Mouse (Mus musculus) ES-Bruce4 (cell line): ENCODE data around the gene Pcsk5.

Experiments
- CTCF ChIP-seq: IDR thresholded peaks from one replicate; pipeline ENCODE4 v1.8.1; 2011; ENCODE audit warnings: low read depth, low read length
- EP300 ChIP-seq: IDR thresholded peaks from 2 replicates; pipeline ENCODE4 v1.6.1; 2011; ENCODE audit warnings: low read depth, low read length; ENCODE audit not compliant: insufficient read depth
- POLR2A ChIP-seq: IDR thresholded peaks from one replicate; pipeline ENCODE4 v1.8.1; 2011; ENCODE audit warnings: low read length; ENCODE audit not compliant: insufficient read depth

DNA sequence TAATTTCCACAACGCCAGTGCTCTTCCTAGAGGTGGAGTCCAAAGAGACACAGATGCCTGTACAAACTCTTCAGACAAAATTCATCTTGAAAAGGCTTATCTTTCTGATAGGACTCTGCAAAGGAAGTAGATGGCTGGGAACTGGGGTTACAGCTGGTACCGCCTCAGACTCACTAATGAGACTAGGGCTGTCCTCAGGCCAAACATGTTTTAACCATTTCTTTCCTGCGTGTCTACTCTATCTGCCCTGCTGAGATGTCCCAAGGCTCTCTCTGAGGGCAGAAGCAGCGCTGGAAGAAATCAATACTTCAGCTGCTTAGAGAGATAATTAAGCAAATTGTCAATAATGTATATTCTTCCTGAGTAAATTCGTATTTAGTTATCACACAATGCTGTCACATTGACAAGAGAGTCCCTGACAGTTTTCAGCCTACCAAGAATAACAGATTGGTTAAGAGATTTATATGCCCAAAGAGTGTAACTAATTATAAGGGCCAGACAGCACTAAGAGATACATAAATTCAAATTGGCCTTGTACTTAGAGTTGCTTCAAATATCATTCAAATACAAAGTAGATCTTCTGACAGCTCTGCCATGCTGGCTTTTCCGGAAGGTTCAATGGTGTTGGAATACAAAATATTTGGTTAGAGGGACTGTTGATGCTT is 355.2 kb downstream of the Pcsk5 start:
- TF ChIP-seq CTCF, result no peak
- no peak for TF ChIP-seq POLR2A
- TF ChIP-seq EP300, result no peak
